Mouse (Mus musculus) stomach, postnatal 0 days (tissue): ENCODE measurements at regions not wholly inside any gene's neighbourhood (a gene's known extent, or its start where the extent isn't known, plus 50 kb on each side); places are given as distances from the start of the nearest gene placed in this dataset.
A peak's percentile ranks its signal among the peaks of the same experiment; 100 is the strongest.

Experiments used
- ATAC-seq: fragments of 200-750 bp; cut with Nextera tagmentation; 2 replicates; pipeline ENCODE4 v1.8.0; 2017; ENCODE audit not compliant: low FRiP score, low TSS enrichment
- DNase-seq: peaks from one replicate; pipeline ENCODE4 v3.0.0-alpha.2; 2016; ENCODE audit warnings: low spot score
- H3K27ac ChIP-seq: fragments of 300-500 bp; sonication (generic); replicated peaks from 2 replicates; pipeline ENCODE4 v1.5.1; 2014; ENCODE audit warnings: mild to moderate bottlenecking, control low read depth
- H3K27me3 ChIP-seq: fragments of 300-500 bp; sonication (generic); 2 replicates; pipeline ENCODE4 v1.6.1; 2014; ENCODE audit warnings: low read length; ENCODE audit not compliant: control insufficient read depth, insufficient read depth
- H3K36me3 ChIP-seq: fragments of 300-500 bp; sonication (generic); 2 replicates; pipeline ENCODE4 v1.6.1; 2014; ENCODE audit warnings: low read length, mixed read lengths; ENCODE audit not compliant: control insufficient read depth, insufficient read depth
- H3K4me1 ChIP-seq: fragments of 300-500 bp; sonication (generic); replicated peaks from 2 replicates; pipeline ENCODE4 v1.6.1; 2014; ENCODE audit warnings: antibody characterized with exemption; ENCODE audit not compliant: control insufficient read depth, insufficient read depth
- H3K4me2 ChIP-seq: fragments of 300-500 bp; sonication (generic); replicated peaks from 2 replicates; pipeline ENCODE4 v1.6.1; 2014; ENCODE audit warnings: low read depth, mild to moderate bottlenecking, control low read depth, moderate library complexity
- H3K4me3 ChIP-seq: fragments of 300-500 bp; sonication (generic); 2 replicates; pipeline ENCODE4 v1.5.1; 2014; ENCODE audit warnings: low read depth, low read length, control low read depth
- H3K9ac ChIP-seq: fragments of 300-500 bp; sonication (generic); 2 replicates; pipeline ENCODE4 v1.6.1; 2014; ENCODE audit warnings: mild to moderate bottlenecking, low read length, control low read depth, mixed read lengths
- H3K9me3 ChIP-seq: fragments of 300-500 bp; sonication (generic); 2 replicates; pipeline ENCODE4 v1.6.1; 2016; ENCODE audit warnings: low read length; ENCODE audit not compliant: control insufficient read depth
- CTCF ChIP-seq: IDR thresholded peaks from 2 replicates; pipeline ENCODE4 v1.5.1; 2016; ENCODE audit warnings: antibody characterized with exemption, low read depth, mild to moderate bottlenecking, moderate library complexity
- EP300 ChIP-seq: optimal IDR thresholded peaks from 2 replicates; pipeline ENCODE3; 2016; ENCODE audit warnings: antibody characterized with exemption
- WGBS: fragments of 180-500 bp; shearing (Covaris S2); extraction: QIAGEN DNeasy Blood & Tissue Kit; methylation state at CpG from one replicate; pipeline ENCODE4 v1.1.7; 2014; 5-methylcytosine and 5-hydroxymethylcytosine counted together

GRCm38 (mm10) chr6:16551945-16552673 lies 346.1 kb downstream of the Tfec start:
- TF ChIP-seq CTCF = no peak
- no peak for TF ChIP-seq EP300
- H3K27ac ChIP-seq = no peak overlapping the region
- 32% methylated on average over 7 of the region's 7 CpGs for WGBS

DNA sequence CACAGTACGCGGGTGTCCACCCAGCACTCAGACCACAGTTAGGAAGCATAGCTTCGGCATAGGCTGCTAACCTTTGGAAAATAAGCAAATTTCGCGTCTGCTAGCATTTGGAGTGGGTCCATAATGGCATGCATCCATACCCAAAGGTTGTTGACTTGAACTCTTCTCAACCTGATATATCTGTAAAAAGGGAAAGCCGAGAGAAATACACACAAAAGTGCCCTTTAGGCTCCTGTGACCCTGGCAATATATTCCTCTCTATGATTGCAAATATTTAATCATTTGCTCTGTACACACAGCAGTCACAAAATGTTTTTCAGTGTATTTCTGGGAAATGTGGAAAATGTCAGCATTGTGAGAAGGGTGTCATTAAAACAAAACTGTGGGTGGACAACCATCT lies 347.1 kb downstream of the Tfec start:
- WGBS = 64% methylated on average over 6 of the region's 6 CpGs
- Histone ChIP-seq H3K9ac (no peak overlapping the region), H3K4me3 (no peak overlapping the region), H3K27ac (no peak overlapping the region), H3K36me3 (no peaks in the 10 kb centered on the region), H3K27me3 (no peaks in the 10 kb centered on the region), H3K9me3 (no peaks in the 10 kb centered on the region), H3K4me2 (no peak overlapping the region), H3K4me1 (no peaks in the 10 kb centered on the region)
- TF ChIP-seq CTCF = no peak
- TF ChIP-seq EP300 = no peak
- DNase-seq (no peak), ATAC-seq (no peak)

More at GRCm38 (mm10) chr6:16551945-16552673, 346.1 kb downstream of the Tfec start:
- Histone ChIP-seq H3K4me1 (no peaks in the 10 kb centered on the region), H3K36me3 (no peaks in the 10 kb centered on the region), H3K27me3 (no peaks in the 10 kb centered on the region), H3K9me3 (no peaks in the 10 kb centered on the region), H3K9ac (no peak overlapping the region), H3K4me3 (no peak overlapping the region), H3K4me2 (no peak overlapping the region)
- no peak for DNase-seq
- no peak for ATAC-seq

GRCm38 (mm10) chr6:16550445-16550844 lies 347.8 kb downstream of the Tfec start:
- ATAC-seq (no peak), DNase-seq (no peak)
- no peak overlapping the region for H3K27ac ChIP-seq

GRCm38 (mm10) chr6:16514054-16514453 lies 384.2 kb downstream of the Tfec start:
- ATAC-seq = no peak
- WGBS = 38% methylated on average over 1 of the region's 1 CpGs
- Histone ChIP-seq H3K9ac (no peak overlapping the region), H3K4me3 (no peak overlapping the region), H3K36me3 (no peaks in the 10 kb centered on the region), H3K4me1 (no peaks in the 10 kb centered on the region), H3K27me3 (no peaks in the 10 kb centered on the region), H3K4me2 (no peak overlapping the region), H3K27ac (no peak overlapping the region), H3K9me3 (no peaks in the 10 kb centered on the region)
- no peak for DNase-seq
- TF ChIP-seq EP300 (no peak), CTCF (no peak)

More at GRCm38 (mm10) chr6:16550445-16550844, 347.8 kb downstream of the Tfec start:
- TF ChIP-seq CTCF (peak; percentile 59), EP300 (no peak)
- H3K27me3 ChIP-seq = no peaks in the 10 kb centered on the region
- WGBS = 60% methylated on average over 9 of the region's 9 CpGs
- no peak overlapping the region for H3K4me2 ChIP-seq
- H3K9ac ChIP-seq = no peak overlapping the region
- no peaks in the 10 kb centered on the region for H3K9me3 ChIP-seq
- H3K36me3 ChIP-seq = no peaks in the 10 kb centered on the region
- H3K4me1 ChIP-seq = no peaks in the 10 kb centered on the region
- no peak overlapping the region for H3K4me3 ChIP-seq

DNA sequence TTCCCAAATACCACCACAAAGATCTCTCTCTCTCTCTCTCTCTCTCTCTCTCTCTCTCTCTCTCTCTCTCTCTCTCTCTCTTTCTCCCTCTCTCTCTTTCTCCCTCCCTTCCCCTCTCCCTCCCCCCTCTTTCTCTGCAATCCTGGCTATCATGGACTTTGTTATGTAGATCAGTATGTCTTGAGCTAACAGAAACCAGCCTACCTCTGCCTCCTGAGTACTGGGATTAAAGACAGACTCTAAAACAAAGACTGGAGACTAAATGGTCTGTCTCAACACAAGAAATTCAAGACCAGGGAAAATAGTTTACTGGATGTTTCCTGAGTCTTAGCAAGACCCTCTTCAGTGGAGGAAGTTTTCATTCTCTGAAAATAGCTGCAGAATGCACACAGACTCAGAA lies 384.7 kb downstream of the Tfec start:
- Histone ChIP-seq H3K36me3 (no peaks in the 10 kb centered on the region), H3K4me1 (no peaks in the 10 kb centered on the region), H3K27me3 (no peaks in the 10 kb centered on the region), H3K9ac (no peak overlapping the region), H3K9me3 (no peaks in the 10 kb centered on the region), H3K4me2 (no peak overlapping the region), H3K27ac (no peak overlapping the region), H3K4me3 (no peak overlapping the region)
- no peak for DNase-seq
- TF ChIP-seq CTCF (no peak), EP300 (no peak)
- no peak for ATAC-seq

DNA sequence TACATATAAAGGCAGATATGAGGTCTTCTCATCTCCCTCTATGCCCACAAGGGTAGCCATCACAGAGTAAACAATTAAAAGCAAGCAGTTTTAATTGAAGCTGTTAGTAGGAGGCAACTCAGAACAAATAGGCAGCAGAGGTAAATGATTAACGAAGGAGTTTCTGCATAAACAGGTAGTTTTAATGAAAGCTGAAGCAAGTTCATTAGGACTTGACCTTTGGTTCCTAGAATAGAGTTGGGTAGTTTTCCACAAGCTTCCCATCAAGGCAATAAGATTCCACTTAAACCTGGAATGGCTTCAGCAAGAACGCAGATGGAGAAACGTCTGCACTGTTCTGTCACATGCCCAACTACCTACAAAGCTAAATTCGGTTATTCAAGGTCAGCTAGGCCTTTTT lies 394.4 kb downstream of the Tfec start:
- no peaks in the 10 kb centered on the region for H3K4me1 ChIP-seq
- H3K36me3 ChIP-seq = no peaks in the 10 kb centered on the region
- H3K9me3 ChIP-seq = no peaks in the 10 kb centered on the region
- ATAC-seq = no peak
- no peak overlapping the region for H3K4me2 ChIP-seq
- no peak overlapping the region for H3K4me3 ChIP-seq
- no peak for DNase-seq
- no peaks in the 10 kb centered on the region for H3K27me3 ChIP-seq
- H3K9ac ChIP-seq = no peak overlapping the region
- TF ChIP-seq CTCF (no peak), EP300 (no peak)
- WGBS = 82% methylated on average over 4 of the region's 4 CpGs
- no peak overlapping the region for H3K27ac ChIP-seq
